Mouse (Mus musculus) spleen, postnatal 14 days (tissue): ENCODE measurements at regions not wholly inside any gene's neighbourhood (a gene's known extent, or its start where the extent isn't known, plus 50 kb on each side); places are given as distances from the start of the nearest gene placed in this dataset.

Experiments used
- DNase-seq, 2 experiments: peaks; one replicate each; pipeline ENCODE4 v3.0.0; 2021 to 2022; ENCODE audit warnings: low spot score in 2 of 2

DNA sequence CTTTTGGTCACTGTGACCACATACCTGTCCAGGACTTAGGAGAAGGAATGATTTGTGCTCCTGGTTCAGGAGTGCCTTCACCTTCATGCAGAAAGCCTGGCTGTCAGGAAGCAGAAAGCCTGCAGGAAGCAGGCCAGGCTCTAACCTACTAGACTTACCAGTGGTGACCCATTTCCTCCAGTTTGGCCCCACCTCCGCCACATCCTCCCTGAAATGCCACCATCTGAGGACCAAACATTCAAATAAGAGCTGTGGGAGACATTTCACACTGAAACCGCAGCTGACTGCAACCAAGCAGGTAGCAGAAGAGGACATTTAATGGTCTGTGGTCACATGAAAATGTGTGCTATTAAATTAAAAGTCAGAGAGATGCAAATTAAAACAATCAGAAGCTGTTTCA, 50.3 kb upstream of the Armc2 start:
- DNase-seq: no peak
